Mouse (Mus musculus) layer of hippocampus, adult 9-11 months (tissue): ENCODE data around the gene Bola2.

Experiments
- DNase-seq: peaks from one replicate; pipeline ENCODE4 v3.0.0; 2022

Gene Bola2

DNA sequence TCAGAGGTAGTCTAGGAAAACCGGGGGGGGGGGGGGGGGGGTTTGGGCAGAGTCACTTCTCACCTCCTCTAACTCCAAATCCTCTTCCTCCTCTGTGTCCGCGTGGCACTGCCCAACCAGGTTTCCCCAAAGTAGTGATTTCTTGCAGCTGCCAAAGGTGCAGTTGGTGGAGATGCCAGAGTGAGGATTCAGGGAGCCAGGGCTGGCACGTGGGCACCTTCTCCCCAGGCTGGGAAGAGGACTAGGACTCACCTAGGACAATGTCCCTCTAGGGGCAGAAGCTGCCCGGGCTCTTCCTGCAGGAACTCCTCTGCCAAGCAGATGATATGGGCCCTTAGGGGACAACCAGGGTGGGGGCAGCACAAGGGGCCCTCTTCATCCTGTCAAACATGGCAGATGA is 3.5 kb upstream of the Bola2 start:
- no peak for DNase-seq

DNA sequence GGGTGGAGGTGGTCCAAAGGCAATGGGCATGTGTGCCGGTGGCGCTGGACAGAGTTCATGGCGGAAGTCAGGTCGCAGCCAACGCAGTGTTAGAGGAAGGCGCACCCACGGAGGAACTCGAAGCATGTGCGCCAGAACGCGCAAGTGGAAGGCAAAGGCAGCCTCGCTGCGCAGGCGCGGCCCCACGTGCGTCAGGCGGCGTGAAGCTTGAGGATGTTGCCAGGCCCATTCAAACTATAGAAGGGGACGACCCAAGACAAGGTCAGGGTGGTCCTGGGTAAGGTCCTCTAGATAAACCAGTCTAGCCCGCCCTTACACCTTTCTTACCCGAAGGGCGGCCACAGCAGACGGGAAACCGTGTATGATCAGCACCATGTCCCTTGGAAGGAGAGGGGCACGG is 2.8 kb upstream of the Bola2 start:
- DNase-seq: no peak

DNA sequence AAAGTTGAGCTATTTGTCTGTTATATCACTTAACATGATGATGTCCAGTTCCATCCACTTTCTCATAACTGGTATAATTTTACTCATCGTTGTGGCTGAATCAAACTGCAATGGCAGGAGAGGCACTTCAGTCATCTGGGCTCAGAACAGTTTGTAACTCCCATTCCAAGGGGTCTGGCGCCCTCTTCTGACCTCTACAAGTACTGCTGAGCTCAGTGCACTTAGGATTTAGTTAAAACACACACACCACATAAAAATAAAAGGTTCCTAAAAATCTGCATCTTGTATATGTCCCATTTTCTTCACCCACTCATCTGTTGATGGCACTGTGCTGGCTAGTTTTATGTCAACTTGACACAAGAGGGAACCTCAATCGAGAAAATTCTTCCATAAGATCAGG is 1.9 kb upstream of the Bola2 start:
- peak; percentile 80 for DNase-seq

DNA sequence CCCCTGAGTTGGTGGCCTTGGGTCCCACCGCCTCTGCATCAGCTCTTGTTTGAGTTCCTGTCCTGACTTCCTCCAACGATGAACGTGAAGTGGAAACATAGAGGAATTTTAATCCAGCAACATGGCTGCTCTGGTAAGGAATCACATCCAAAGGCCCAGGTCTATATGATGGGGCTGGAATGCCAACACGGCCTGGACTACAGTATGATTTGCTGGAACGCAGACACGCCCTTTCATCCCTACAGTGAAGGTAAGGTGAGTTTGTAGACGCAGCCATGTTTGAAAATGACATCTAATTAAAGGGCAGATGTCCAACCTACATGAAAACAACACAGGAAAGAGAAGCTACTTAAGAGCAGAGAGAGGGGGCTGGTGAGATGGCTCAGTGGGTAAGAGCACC is 1.4 kb upstream of the Bola2 start:
- DNase-seq: no peak

DNA sequence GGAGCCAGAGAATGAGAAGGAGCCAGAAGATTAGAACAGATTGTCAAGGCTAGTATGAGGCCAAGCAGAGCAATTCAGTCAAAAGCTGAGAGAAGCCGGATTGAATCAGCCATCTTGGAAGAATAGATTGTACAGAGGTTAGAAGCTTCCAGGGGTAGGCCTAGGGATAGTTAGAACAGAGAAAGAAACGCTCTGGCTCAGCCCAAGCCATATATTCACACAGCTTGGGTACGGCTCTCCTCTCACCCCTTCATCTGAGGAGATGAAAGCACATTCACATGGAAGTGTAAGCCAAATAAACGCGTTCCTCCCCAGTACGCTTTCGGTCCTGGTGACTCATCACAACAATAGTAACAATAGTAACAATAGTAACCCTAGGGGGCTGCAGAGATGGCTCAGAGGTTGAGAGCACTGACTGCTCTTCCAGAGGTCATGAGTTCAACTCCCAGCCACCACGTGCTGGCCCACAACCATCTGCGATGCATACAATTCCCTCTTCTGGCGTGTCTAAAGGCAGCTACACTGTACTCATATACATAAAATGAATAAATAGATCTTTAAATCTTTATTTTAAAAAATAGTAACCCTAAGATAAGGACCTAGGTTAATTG is 655 bp upstream of the Bola2 start:
- DNase-seq: no peak

DNA sequence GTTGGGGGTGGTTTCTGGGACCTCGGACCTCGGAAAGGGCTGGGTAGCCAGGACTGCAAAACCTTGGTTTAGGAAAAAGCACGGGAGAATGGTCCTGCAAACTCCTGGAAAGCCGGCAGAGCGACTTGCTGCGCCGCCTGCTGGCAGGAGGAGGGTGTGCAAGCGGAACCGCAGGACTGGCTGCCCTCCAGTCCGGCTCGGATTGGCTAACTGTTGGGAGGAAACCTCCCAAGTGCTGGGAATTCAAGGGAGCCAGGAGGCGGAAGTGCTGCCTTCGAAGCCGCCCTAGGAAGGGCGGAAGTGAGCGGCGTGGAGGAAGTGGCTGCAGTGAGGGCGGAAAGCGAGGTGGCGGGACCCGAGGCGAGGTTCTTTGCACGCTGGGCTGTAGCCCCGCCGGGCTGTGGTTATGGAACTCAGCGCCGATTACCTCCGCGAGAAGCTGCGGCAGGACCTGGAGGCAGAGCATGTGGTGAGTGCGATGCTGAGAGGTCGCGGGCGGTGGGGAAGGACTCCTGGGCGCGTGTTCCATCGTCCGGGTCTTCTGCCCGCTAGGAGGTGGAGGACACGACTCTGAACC is 518 bp downstream of the Bola2 start, which contains the start of gene Slx1b:
Slx1b (minus strand) TSS at position 154 of the 577 bp plus-strand sequence.
- peak; percentile 96 for DNase-seq

DNA sequence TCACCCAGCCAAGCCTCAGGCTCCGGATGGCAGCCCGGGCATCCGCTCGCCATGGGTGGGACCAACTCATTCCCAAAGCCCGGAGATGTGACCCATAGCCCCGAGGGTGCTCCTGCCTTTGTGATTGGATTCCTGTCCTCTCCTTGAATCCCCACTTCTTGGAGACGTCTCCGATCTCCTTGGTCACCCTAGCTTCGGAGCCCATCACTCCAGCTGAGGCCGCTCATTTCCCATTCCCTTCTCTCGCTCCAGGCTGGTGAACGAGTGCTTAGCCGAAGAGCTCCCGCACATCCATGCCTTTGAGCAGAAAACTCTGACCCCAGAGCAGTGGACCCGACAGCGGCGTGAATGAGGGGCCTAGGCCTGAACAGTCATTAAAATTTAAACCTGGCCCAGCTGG is 1.1 kb downstream of the Bola2 start:
- no peak for DNase-seq

DNA sequence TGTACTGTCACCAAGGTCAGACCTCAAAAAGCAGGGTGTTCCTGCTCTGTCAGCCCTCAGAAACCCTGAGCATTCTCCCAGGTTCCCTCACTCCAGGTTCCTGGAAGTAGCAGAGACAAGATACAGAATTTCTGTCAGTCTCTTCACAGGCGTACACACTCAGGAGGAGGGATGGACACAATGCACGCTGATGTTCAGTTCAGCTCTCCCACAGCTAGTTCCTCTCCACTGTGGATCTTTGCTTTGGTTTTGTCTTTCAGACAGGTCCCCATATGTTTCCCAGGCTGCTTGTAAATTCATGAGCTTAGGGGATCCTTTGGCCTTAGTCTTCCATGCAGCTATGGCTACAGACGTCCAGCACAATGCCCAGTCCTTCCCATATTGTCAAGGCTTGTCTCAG is 1.7 kb downstream of the Bola2 start:
- DNase-seq: no peak

DNA sequence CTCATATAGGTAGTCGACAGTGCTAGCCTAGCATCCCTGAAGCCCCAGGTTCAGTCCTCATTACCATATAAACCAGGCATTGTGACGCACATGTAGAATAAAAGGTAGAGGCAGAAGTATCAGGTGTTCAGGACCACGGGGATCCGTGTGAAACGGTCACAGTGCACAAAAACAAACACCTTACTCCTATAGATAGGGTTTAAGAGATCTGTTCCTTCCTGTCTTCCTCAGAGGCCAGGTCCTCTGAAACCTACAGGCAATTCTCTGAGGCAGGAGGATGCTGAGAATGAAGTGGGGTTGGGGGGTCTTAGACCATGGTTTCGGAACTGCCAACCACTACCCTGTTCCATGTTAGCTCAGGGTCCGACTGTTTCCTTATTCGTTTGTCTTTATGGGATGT is 2.6 kb downstream of the Bola2 start:
- no peak for DNase-seq

DNA sequence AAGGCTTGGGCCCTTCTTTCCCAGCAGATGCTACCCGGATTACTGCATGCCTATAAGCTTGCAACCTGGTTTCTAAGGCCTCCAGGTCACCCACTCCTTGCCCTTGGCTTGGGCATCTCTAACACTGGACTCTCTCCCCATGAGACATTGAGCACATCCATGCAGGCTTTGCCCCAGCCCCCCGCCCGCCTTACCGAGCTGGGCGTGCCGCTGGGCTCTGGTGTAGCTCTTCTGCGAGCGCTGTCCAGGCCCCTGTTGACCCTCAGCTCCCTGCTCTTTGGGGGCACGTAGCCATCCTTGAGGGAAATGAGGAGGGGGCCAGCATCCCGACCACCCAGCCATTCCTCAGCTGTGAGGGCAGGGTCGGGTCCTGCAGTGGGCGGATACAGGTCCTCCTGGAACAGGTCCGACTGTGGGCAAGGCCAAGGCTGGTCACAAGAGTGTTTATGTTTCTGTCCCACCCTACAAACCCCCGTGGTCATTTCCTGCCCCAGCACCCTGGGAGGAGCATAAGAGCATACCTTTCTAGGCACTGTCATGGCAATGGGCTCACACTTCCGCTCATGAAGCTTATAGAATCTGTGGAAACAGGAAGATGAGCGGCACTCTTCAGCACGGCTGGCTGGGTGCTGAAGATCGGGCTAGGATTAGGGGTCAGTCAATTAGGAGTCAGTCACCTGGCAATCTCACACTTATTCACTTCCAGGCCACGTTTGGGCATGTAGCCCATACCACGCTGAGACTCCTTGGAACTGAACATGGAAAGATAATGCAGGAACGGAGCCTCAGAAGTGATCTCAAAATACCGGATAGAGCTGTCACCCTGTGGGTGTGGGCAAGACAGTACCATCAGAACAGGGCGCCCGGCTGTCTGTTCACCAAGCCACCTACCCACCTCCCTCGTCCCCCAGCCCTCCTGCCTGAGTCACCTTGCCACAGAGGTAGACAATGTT is 5.1 kb downstream of the Bola2 start:
- DNase-seq: no peak

DNA sequence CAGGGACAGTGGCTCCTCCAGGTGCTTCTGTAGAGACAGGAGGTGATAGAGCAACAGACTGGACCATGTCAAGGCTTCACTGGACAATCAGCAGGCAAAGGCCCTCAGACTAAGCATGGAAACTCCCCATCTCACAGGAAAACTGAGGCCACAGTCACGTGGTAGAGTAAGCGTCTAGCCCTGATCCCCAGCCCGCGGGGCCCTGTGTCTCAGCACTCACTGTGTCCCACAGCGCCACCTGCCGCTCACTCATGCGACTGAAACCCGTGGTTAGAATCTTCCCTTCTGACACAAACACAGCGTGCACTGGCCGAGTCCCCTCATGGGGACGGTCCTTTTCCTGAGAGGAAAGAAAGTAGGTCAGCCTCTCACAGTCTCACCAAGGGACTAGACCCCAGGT is 5.9 kb downstream of the Bola2 start:
- DNase-seq: peak; percentile 89

DNA sequence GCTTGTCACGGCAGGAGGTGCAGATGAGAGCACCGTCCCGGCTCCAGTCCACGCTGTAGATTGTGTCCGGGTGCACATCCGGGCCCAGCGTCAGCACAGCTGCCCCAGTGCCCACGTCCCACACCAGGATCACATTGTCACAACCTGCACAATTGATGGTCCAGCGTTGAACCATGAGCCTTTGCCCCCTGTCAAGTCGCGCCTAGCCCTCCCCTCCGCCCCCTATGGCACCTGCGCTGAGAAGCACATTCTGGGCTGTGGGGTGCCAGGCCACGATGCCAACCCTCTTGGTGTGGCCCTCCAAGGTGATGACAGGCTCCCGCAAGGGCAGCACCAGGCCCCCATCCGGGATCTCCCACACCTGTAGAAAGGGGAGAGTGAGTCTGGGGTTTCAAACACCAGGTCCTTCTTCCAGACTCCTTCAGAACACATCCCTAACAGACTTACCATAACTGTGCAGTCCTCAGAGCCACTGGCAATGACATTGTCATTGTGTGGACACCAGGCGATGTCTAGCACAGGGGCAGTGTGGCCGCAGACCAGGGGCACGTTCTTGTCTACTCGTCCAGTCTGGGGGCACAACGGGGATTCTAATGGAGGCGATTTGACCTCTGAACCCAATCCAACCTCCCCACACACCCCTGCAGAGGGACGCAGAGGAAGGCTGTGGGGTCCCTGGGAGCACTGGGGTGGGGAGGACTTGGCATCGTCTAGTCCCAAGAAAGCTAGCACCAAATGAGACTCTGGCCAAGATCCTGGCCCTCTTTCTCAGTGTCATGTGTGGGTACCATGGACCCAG is 6.6 kb downstream of the Bola2 start:
- no peak for DNase-seq

DNA sequence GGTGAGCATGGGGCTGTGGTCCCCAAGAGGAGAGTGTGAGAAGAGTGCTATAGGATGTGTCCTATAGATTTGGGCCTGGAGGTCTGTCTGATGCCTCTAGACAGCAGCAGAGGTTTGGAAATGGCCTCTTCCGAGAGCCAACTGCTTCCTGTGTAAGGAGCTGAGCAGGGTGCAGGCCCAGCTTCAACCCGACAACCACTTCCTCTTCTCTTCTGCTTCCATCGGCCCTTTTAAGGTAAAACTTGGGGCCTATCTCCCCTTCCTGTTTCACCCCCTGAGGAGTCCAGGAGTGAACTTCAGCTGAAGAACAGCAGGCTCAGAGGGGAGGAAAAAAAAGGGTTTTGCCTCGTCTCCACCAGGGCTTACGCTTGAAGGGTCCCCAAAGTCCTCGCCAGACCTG is 7.2 kb downstream of the Bola2 start:
- DNase-seq: peak; percentile 78

DNA sequence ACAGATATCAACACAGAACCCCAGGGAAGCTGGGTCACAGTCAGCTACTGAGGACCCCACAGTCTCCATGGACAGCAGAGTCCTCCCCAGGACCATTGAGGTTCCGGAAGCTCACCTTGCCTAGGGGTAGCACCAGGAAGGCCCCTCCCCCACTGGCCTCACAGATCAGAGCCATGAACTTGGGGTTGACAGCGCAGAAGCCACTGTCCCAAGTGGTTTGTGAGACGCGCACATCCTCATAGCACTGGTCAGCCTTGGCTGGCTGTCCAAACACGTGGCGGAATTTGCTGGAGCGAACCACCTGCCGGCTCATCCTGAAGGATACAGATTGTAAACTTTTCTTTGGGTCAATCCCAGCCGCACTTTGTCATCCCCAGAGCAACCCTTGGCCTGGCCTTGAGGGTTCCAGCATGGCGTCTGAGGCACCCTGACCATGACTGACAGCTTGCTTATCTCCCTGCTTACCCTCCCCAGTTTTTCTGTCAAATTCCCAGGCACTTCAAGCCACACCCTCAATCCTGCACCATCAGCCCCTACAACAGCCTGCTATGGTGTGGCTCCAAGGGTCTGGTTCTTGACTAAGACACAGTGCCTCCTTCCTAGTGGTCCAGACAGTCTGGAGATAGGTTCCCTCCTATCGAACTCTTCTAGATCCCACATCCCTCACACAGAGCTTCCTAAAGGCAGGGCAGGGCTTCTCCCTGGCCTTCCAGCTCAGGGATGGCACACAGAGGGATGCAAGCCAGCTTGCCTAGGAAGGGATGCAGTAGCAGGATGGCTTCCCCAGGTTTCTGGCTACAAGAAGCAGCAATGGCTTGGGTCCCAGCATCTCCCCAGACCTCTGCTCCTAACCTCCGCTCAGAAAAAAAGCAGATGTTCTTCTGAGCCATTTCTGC is 7.9 kb downstream of the Bola2 start:
- peak; percentile 51 for DNase-seq

DNA sequence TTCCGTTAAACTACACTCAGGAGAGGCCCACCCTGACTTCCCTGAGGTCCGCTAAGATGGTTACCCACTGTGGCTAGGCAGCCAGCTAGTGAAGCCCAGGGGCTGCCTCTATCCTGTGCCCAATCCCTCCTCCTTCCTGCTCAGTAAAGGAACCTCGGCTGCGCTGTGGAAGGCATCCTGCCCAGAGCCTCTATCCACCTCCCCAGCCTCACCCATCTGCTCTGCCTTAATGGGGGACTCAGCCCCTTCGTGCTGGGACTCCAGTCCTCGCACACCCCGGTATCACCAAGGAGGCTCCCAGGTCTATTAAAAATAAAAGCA is 8.5 kb downstream of the Bola2 start:
- DNase-seq: peak; percentile 42

DNA sequence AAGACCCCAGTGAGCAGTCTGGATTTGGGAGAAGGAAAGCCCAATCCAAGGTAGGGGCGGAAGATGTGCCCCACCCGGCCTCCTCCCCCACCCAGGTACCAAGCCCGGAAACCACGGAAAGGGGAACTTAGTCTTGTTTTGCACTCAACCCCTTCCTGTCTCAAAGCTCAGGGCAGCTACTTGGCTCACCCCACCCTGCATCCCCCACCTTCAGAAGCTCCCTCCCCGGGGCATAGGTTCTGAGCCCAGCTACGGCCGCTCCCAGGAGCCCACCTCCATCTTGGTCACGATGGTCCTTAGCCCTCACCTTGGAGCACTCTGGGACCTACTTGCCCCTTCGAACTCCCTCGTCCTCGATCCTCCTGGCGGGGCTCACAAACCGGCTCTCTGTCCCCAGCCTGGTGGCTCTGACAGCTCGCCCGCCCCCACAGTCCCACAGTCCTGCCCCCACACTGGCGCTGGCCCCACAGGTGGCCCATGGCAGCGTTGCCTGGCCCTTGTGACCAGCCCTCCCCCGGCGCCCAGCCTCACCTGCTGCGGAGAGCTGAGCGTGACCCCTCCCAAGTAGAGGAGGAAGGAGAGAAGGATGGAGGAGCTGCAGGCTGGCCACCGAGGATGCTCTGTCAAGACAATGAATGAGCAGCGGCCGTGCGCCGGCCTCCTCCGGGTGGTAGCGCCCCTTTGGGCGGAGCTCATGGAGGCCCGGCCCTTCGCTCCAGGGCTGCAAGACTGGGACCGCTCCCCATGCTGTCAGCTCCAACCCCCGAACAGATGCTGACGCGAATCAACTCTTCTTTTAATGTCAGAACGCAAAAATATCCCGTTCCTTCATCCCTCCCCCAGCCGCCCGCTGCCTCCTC is 9.2 kb downstream of the Bola2 start:
- peak; percentile 95 for DNase-seq

DNA sequence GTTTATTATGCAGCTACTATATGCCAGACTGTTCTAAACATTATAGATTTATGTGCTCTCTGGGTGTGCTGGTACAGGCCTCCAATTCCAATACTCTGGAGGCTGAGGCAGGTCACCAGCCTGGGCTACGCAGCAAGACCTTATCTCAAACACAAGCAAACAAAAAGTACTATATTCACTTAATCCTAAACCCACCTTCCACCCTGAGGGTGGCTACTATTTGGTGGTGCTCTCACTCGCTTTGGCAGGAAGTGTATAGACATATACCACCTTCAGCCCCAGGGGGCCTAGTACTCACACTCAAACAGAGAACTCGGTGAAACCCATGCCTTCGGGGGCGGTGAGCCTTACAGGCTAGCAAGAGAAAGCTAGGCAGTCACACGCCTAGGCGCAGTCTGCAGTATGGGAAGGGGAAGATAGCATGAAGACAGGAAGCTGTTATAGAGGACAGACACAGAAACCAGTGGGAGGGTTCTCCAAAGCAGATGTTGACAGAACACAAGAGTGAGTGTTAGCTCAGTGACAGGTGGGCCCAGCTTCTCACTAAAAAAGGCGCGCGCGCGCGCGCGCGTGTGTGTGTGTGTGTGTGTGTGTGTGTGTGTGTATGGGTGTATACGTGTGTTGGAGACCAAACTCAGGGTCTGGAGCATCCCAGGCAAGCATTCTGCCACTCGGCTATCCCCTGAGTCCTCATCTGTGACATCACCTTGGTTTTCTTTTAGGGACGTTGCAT is 12.4 kb downstream of the Bola2 start, which contains the start of gene Coro1a:
Coro1a (minus strand) TSS at position 346 of the 733 bp plus-strand sequence.
- peak; percentile 42 for DNase-seq

DNA sequence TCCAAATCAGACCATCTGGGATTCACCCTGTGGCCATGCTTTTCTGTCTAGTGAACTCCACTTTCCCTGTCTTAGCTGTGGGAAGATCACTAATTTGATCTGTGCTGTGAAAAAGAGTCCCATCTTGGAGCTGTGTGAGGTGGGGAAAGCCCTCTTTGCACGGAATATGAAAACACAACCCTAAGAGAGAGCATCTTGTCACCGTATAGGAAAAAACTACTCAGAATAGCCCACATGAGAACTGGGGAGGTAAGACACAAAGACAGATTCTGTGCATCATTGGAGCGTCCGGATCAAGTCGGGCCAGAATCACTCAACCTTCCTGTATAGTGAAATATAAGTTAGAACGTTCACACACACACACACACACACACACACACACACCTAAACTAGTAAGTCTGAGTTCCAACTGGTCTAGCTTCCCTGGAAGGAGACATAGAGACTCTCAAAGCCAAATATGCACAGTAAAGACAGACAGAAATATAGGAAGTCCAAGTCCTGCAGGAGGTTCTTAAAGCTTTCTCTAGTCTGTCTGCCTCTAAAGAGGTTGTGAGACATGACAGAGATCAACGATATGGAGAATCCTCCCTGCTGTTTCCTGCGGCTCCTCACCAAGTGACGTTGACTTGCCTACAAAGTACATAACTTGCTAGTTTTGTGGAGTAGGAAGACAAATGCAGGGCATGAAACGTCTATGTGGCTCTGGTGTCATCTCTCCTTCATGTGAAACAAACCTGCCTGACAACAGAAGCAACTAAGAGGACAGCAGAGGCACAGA is 13.2 kb downstream of the Bola2 start:
- DNase-seq: no peak

DNA sequence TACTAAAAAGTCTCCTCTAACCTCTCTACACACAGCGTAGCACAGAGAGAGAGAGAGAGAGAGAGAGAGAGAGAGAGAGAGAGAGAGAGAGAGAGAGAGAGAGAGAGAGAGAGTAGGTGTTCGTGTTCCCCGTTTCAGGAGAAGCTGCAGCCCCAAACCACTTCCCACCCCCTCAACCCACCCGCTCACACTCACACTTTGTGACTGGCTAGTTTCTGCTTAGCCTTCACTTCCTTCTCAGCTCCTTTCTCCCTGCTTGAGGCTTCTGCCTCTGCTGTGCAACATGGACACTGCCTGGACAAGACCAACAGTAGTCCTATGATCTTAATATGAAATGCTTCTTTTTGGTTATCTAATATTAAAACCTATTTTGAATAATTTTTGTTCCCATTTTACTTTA is 15.1 kb downstream of the Bola2 start:
- no peak for DNase-seq

DNA sequence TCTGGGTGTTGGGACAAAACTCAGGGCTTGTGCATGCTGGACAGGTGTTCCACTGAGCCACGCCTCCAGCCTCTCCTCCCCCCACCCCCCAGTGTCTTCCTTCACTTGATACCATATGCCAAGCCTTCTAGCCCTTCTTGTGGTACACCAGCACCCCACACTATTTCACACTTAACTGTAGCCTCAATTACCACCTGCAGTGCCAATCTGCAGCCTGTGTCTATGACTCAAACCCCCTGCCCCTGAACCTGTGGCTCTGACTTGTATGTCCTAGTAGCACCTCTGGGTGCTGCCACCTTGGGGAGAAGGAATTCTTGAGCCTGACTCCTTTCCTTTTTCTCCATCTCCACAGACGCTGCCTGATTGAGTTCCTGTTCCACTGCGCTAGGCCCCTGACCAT is 16.7 kb downstream of the Bola2 start:
- no peak for DNase-seq
